Mouse (Mus musculus) T-helper 1 cell (primary cell): ENCODE measurements around the gene Lamc1.

ENCODE experiments used
- in situ Hi-C: fragments of 300-600 bp; cut with MboI, MseI; formaldehyde crosslinking; loops from one replicate; pipeline ENCODE4 v1.15.1; 2025; ENCODE audit warnings: high pct_unique_total_duplicates

Lamc1 gene

GRCm38 (mm10) chr1:153299436-153299835 lies 33.1 kb downstream of the Lamc1 start:
- in situ Hi-C loops = loop anchor here (5.0 kb wide), 1 partner anchor 113 kb away; no protein-coding TSS in a partner anchor

DNA sequence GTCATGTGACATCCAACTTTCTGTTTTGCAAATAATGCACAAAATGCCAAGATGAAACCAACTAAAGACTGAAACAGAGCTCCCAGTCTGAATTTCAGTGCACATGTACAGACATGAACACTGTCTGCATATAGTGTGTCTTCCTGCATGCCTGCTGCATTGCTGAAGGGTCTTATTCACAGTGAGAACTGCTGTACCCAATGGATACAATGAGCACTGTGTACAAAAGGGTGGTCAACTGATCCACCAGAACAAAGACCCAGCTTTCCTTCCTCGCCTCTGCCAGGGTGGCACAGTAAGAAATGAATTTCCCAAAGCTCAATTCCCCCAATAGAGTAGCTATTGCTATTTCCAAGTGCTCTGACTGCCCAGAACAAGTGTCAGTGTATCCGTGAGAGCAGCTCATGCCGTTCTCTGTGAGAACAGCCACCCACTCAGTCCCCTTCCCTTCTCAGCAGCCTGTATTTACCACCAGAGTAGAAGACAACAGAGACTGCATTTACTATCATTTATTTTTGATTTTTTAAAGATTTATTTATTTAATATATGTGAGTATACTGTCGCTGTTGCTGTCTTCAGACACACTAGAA lies 34.7 kb downstream of the Lamc1 start:
- in situ Hi-C loops = loop anchor here (5.0 kb wide), 1 partner anchor 114 kb away; no protein-coding TSS in a partner anchor

GRCm38 (mm10) chr1:153296035-153296434 lies 36.6 kb downstream of the Lamc1 start:
- in situ Hi-C loops = loop anchor here (5.0 kb wide), 1 partner anchor 116 kb away; no protein-coding TSS in a partner anchor

DNA sequence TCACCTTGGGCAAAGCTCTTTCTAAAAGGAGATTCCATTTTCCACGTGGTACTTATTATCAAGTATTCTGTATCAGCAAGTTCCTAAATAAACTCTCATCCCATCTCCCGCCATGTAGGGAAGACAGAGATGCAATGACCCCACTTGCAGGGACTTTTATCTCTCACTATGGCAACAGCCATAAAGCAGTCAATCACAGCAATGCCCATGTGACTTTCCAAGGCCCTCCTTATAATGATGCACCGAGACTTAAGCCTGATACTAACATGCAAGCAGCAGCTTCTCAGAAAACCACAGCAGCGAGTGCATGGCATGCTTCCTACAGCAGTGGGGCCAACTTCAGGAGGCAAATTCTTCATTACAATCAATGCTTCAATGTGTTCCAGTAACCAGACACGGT lies 39.7 kb downstream of the Lamc1 start:
- in situ Hi-C loops = no loop called here

GRCm38 (mm10) chr1:153292202-153292601 lies 40.4 kb downstream of the Lamc1 start:
- in situ Hi-C loops = no loop called here

- in situ Hi-C loops = no loop called here
These were observed 41.2 kb downstream of the Lamc1 start for GRCm38 (mm10) chr1:153291416-153291815.

DNA sequence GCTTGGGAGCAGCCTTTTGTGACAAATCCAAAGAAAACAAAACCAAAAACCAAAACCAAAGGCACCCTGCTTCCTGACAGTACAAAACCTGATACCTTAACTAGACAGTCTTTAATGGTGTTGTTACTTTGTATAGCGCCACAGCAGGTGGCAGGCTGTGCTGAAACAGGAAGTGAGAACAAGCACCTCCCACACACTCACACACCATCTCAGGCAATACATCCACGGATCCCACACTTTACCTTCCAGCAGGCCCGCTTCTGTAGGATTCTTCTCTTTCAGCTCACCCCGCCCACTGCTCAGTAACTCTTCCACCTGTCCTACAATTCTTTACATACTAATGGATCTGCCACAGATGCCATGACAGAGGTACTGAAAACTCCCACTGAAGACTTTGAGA lies 44.6 kb downstream of the Lamc1 start:
- in situ Hi-C loops = no loop called here

DNA sequence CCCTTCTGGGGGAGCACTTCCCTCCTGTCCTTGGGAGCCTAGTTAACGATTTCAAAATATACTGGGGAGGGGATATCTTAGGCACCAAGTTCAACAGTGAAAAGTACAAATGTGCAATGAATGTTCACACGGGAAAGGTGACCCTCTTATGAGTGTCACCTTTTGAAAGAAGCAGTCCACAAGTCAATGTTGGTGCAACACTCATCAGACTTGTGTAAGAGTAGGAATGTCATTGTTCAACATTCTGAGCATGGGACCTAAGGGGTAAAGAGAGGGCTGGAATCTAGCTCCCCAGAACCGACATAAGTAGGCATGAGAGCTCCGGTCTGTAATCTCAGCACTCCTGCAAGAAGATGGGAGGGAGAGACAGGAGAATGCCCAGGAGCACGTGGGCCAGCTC lies 45.1 kb downstream of the Lamc1 start:
- in situ Hi-C loops = no loop called here

GRCm38 (mm10) chr1:153286216-153286615 lies 46.4 kb downstream of the Lamc1 start:
- in situ Hi-C loops = no loop called here

- in situ Hi-C loops = no loop called here
These were observed 47.4 kb downstream of the Lamc1 start for GRCm38 (mm10) chr1:153285188-153285587.

DNA sequence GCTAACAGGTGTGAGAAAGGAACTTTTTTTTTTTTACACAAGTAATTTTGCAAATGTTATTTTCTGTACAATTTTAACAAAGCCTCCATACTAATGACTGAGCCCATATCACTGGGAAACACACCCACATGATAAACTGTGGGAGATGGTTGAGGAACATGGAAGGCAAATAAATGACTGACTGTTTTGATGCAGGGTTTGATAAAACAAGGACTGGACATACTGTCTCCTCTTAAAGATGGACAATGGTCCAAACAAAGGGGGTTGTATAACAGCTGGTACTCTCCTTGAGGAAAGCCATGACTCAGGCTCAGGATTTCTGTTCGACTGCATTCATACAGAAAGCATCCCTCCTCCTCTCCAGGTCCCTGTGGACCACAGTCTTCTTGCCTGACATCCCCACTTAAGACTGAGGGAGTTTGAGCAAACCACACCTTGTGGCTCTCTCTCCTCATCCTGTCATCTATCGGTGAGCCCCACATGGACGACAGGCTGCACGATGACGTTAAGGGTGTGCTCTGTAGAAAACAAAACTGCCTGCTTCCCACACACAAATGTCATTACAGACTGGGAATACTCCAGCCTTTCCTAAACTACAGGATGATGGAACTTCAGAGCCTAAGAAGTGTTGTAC lies 50.1 kb downstream of the Lamc1 start:
- in situ Hi-C loops = no loop called here

DNA sequence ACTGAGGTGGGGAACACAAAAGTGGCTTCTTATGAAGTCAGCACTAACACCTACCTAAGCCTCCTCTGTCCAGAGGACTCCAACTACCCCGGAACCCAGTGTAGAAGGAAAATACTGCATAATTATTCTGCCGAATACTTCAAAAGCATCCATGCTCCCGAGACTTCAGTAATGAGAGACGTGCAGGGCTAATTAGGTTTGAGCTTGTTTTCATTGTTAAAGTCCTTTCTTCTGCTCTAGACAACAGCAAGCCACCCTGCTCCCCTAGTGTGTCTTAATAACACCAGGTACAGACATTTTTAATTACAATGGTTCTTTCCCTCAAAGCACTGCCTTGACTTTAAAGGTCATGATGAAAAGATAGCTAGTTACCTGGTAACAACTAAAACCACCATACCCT lies 51.1 kb downstream of the Lamc1 start:
- in situ Hi-C loops = no loop called here

DNA sequence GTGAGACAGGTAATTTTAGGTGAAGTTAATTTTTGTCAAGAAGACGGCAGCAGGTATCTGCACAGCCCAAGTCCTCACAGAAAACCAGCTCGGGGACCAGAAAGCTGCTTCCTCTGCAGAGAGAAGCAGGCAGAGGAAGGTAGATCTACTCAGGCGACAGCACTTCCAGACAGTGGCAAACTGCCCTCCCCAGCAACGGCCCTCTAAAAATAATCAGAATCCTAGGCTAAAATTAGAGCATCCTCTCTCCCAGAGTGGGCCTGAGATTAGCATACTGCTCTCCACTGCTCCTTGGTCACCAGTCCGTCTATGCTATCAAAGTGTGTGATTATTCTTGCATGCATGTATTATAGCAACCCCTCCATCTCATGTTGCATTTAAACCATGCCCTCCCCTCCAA lies 52.2 kb downstream of the Lamc1 start:
- in situ Hi-C loops = no loop called here

GRCm38 (mm10) chr1:153278028-153278613 lies 54.5 kb downstream of the Lamc1 start:
- in situ Hi-C loops = no loop called here

- in situ Hi-C loops = no loop called here
These were observed 57.1 kb downstream of the Lamc1 start for GRCm38 (mm10) chr1:153275466-153275865.

GRCm38 (mm10) chr1:153274611-153275010 lies 58.0 kb downstream of the Lamc1 start:
- in situ Hi-C loops = loop anchor here (25.0 kb wide), 1 partner anchor 1088 kb away; no protein-coding TSS in a partner anchor

DNA sequence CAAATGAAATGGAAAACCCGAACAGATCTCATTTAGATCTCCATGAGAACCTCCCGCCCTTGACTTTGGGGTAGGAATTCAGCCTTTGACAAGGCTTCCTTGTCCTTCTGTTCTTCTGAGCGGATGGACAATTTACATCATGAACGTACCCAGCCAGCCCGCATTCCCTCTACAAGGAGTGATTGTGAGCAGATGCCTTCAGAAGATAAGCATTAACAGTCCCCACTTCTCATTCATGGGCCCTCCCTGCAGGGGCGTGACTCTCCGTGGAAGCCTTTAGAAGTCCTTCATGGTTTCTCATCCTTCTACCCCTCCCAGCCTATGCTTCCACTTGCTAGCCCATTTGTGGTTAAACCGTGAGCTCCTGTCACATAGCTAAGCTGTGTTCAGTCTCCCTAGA lies 58.9 kb downstream of the Lamc1 start:
- in situ Hi-C loops = loop anchor here (25.0 kb wide), 1 partner anchor 1089 kb away; no protein-coding TSS in a partner anchor

GRCm38 (mm10) chr1:153270827-153271226 lies 61.8 kb downstream of the Lamc1 start:
- in situ Hi-C loops = loop anchor here (25.0 kb wide), 1 partner anchor 1091 kb away; no protein-coding TSS in a partner anchor

GRCm38 (mm10) chr1:153269681-153270080 lies 62.9 kb downstream of the Lamc1 start:
- in situ Hi-C loops = loop anchor here (25.0 kb wide), 1 partner anchor 1093 kb away; no protein-coding TSS in a partner anchor

- in situ Hi-C loops = loop anchor here (25.0 kb wide), 1 partner anchor 1093 kb away; no protein-coding TSS in a partner anchor
These were observed 63.7 kb downstream of the Lamc1 start for GRCm38 (mm10) chr1:153268806-153269309.

GRCm38 (mm10) chr1:153268306-153268705 lies 64.3 kb downstream of the Lamc1 start:
- in situ Hi-C loops = loop anchor here (25.0 kb wide), 1 partner anchor 1094 kb away; no protein-coding TSS in a partner anchor

GRCm38 (mm10) chr1:153267730-153268129 lies 64.9 kb downstream of the Lamc1 start:
- in situ Hi-C loops = loop anchor here (25.0 kb wide), 1 partner anchor 1095 kb away; no protein-coding TSS in a partner anchor
